Mouse (Mus musculus) cortical plate, adult 2 months (tissue): Measurements from ENCODE around the gene Adamts14.

Experiments used
- CTCF ChIP-seq: fragments of 200-500 bp; IDR thresholded peaks from 2 replicates; pipeline ENCODE4 v1.5.1; 2011; ENCODE audit warnings: mild to moderate bottlenecking, control low read depth, low read length; ENCODE audit not compliant: insufficient read depth; ENCODE audit errors: extremely low read depth
- POLR2A ChIP-seq: fragments of 200-500 bp; IDR thresholded peaks from 2 replicates; pipeline ENCODE4 v1.6.1; 2011; ENCODE audit warnings: mild to moderate bottlenecking, low read length, control low read depth; ENCODE audit not compliant: insufficient read depth; ENCODE audit errors: extremely low read depth

DNA sequence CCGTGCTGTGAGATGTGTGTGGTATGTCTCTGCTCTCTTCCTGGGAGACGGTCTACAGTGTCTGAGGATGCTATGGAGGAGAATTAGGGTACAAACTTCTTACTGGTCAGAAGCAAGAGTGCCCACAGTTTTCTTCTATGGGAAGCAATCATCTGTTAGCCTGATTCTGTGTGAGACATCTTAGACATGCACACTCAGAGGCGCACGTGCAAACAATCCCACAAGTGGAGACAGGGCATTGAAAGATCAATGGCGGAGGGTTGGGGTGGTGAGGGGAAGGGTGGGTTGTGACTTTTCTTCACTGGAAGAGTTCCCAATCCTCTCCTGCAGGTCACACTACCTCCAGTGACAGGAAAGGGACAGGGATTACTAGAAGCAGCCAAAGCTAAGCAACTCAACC, 607 bp downstream of the Adamts14 start:
- no peak for TF ChIP-seq CTCF
- TF ChIP-seq POLR2A = no peak
